Mouse (Mus musculus): ENCODE results near the gene Senp1.

The Senp1 gene

GRCm38 (mm10) chr15:98002113-98002990, 91.2 kb downstream of the Senp1 start:
- no peak for DNase-seq (ENCODE audit: low spot score in 2 of 2)

GRCm38 (mm10) chr15:98001321-98002112, 92.0 kb downstream of the Senp1 start:
- no peak for DNase-seq (ENCODE audit: low spot score in 2 of 2)

- DNase-seq (ENCODE audit: low spot score in 2 of 2): no peak
Measured at GRCm38 (mm10) chr15:97999991-98000390, 93.6 kb downstream of the Senp1 start.

- no peak for DNase-seq (ENCODE audit: low spot score in 2 of 2)
Measured at GRCm38 (mm10) chr15:97999546-97999945, 94.0 kb downstream of the Senp1 start.

- no peak for DNase-seq (ENCODE audit: low spot score in 2 of 2)
Measured at GRCm38 (mm10) chr15:97996716-97997256, 96.8 kb downstream of the Senp1 start.

- peak; percentile 69 to 77 for DNase-seq (ENCODE audit: low spot score in 2 of 2)
Measured at GRCm38 (mm10) chr15:97992712-97993286, 100.7 kb downstream of the Senp1 start.

- no peak for DNase-seq (ENCODE audit: low spot score in 2 of 2)
Measured at GRCm38 (mm10) chr15:97992027-97992711, 101.4 kb downstream of the Senp1 start.

- DNase-seq (ENCODE audit: low spot score in 2 of 2): no peak
Measured at GRCm38 (mm10) chr15:97991285-97991895, 102.2 kb downstream of the Senp1 start.

GRCm38 (mm10) chr15:97990721-97991120, 102.8 kb downstream of the Senp1 start:
- DNase-seq (ENCODE audit: low spot score in 2 of 2): no peak

- DNase-seq (ENCODE audit: low spot score in 2 of 2): no peak
Measured at GRCm38 (mm10) chr15:97990124-97990523, 103.4 kb downstream of the Senp1 start.

- no peak for DNase-seq (ENCODE audit: low spot score in 2 of 2)
Measured at GRCm38 (mm10) chr15:97989544-97989943, 104.0 kb downstream of the Senp1 start.

Data from right cerebral cortex, postnatal 36 days (tissue).